17 mouse cellular contexts compared by ENCODE assay signal in the genomic region with DNA sequence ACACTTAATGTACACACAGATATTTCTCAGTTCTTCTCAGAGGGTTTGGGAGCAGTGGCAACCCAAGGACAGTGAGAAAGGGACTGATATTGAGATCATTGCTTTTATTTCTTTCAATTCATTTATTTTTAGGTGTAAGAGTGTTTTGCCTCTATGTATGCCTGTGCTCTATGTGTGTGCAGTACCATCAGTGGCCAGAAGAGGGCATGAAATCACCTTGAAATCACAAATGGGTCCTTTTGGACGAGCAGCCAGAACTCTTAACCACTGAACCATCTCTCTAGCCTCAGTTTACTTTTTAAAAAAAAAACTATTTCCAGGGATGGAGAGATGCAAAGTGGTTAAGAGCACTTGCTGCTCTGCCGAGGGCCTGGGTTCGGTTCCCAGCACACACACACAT. TPM values are rescaled to one million over a fixed set of nuclear protein-coding genes. Genes with fewer than 3 reads are reported as not detected.
DNase-seq lines count a peak whose midpoint lies in the region; ATAC-seq and TF ChIP-seq lines count a peak whose summit lies in the region.
"Had no signal": no experiment of that assay in that cellular context is flagged by ENCODE, and none has a peak within 500 bp of the region (broad histone marks: within the 10 kb centered on the region; RNA-seq: fewer than 3 reads in every experiment).

No protein-coding gene starts in this region.

- ATAC-seq in frontal cortex, adult (ENCODE audit: low TSS enrichment) = no peak
- ATAC-seq: inflammation-experienced regulatory T-cells, adult 6 months had no signal

- H3K27ac ChIP-seq in layer of hippocampus, adult 2 months = no peak overlapping the region
- H3K27ac ChIP-seq: limb, embryonic 13.5 days had no signal

- H3K4me3 ChIP-seq in layer of hippocampus, adult 2 months = no peak overlapping the region
- H3K4me3 ChIP-seq: erythroblast, embryonic 14.5 days; limb, embryonic 13.5 days had no signal

- TF ChIP-seq CTCF in layer of hippocampus, adult 2 months (conservative IDR thresholded peaks at IDR 0.05) = peak; percentile 62

- no peak for DNase-seq in layer of hippocampus, adult 2 months (ENCODE audit: low spot score in 2 of 2)
- DNase-seq in layer of hippocampus, adult 11-12 months (ENCODE audit: low spot score) = no peak
- DNase-seq in 416B (ENCODE audit: low read depth) (peak; percentile 21), ZHBTc4 (ENCODE audit: low read depth, low spot score) (peak; percentile 80)
- peak; percentile 22 for DNase-seq in CD4-positive helper T cell, adult 2 months (ENCODE audit: low read depth, low spot score)
- DNase-seq in embryo, embryonic 10 days (ENCODE audit: low spot score) = no peak
- DNase-seq in embryo, embryonic 10.5 days (ENCODE audit: low spot score) = no peak
- DNase-seq: adrenal gland, adult 2 months; cerebellum, adult 8-10 months; embryo, embryonic 11 days; heart, postnatal 10 days; lung, postnatal 10 days; right cerebral cortex, postnatal 4 days had no signal

RNA-seq across cellular contexts. Expression of a gene that starts 56.0 kb away (rescaled TPM):
- total RNA-seq in layer of hippocampus, adult 2 months (2021) = 100 to 1,000 TPM; 356 to 358 TPM

Comparison
In these comparisons a context has a peak if more than half of its experiments do, and no peak if none do; other contexts are left out.
1. DNase-seq: peak in 416B (single experiment), CD4-positive helper T cell, adult 2 months (single experiment) and ZHBTc4 (single experiment); none in layer of hippocampus, adult 2 months (0 of 2), layer of hippocampus, adult 11-12 months (single experiment), embryo, embryonic 10 days (single experiment) and embryo, embryonic 10.5 days (single experiment).